Mouse (Mus musculus): ENCODE data around the gene Kcnk5.

The Kcnk5 gene

DNA sequence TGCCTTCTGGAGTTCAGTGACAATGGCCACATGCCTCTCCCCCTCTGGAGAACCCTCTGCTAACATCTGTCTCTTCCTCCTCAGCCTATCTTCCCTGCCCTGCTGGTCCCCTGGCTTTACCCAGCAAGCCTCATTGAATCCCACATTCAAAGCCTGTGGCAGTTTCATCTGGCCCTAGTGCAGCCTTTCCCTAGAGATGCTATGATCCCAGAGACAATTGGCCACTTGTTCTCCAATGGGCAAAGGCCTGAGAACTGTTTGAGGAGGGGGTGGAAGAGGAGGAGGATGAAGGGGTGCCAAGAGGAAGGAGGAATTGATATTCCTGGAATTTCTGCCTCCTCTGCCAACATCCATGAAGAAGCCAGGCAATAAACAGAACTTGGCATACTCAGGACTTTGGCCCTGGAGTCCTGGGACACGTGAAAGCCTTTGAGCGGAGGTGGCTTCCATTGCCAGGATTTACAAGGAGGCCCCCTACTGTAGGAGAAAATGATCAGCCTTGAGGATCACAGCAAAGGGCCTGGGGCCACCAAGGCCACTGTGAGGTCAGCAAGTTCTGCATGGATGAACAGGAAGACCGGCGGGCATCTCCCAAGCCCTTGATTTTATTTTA lies 11.6 kb upstream of the Kcnk5 start:
- DNase-seq: no peak

DNA sequence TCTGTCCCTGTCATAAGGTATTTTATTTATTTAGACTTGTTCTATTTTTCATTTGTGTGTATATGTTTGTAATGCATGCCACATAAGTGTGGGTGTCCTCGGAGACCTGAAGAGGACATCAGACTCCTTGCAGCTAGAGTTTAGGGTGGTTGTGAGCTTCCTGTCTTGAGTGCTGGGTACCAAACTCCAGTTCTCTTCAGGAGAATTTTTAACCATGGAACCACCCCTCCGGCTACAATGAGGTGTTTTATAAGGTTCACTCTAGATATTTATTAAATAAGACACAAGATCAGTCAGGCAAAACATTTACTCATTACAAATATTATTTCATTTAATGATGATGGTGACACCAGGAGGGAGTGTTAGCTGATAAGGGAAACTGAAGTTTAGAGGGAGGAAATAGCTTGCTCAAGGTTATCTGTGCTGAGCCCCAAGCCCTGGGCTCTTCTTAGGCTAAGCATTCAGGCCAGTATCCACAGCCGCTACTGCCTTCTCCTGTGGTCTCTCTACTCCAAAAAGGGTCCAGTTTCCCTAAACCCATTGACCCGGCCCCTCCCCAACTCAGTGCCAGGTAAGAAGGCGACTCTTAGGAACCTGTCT lies 9.6 kb upstream of the Kcnk5 start:
- DNase-seq: no peak

DNA sequence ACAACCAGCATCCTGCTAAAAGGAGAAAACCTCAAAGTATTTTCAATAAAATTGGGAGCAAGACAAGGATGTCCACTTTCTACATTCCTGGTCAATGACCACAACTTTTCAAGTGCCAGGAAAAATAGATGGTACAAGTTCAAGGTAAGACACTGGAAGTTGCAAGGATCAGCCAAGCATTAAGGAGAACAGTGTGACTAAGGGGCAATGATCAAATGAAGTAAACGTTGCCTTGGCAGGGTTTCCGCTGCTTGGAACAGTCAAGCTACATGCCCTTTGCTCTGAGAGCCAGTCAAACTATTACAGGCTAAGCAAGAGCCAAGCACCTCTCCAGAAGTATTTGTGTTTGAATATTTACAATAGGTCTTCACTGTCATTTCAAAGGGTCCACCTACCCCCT lies 8.1 kb upstream of the Kcnk5 start:
- DNase-seq: no peak

DNA sequence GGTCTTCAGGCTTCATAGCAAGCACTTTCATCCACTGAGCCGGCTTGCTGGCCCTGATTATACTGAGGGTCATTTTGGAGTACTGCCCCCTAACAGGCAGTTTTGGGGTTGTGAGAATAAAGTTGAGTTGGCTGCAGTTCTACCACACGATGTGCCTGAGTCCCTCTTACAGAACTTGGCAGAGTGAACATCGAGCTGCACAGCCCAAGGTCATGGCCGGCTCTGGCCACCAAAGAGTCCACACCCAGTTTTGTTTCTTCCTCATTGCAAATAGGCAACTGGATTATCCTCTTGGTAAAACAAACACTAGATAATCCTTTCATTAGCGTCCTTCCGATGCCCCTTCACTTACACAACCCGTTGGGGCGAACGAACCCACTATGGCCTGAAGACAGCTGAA lies 3.8 kb upstream of the Kcnk5 start:
- DNase-seq: no peak

DNA sequence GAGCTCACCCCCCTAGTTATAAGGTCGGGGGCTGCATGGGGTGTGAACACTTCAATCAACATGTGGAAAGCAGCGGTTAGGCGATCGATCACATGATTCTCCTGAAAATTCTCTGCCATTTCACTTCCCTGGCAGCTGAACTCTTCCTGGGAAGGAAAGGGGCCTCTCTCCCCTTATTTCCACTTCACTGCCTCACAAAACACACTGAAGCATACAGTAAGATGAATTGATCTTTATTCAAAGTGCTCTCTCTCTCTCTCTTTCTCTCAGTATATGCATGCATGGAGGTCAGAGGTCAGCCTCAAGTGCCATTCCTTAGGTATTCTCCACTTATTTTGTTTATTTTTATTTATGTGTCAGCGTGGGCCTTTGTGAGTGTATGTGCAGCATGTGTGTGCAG lies 2.1 kb upstream of the Kcnk5 start:
- DNase-seq: no peak

DNA sequence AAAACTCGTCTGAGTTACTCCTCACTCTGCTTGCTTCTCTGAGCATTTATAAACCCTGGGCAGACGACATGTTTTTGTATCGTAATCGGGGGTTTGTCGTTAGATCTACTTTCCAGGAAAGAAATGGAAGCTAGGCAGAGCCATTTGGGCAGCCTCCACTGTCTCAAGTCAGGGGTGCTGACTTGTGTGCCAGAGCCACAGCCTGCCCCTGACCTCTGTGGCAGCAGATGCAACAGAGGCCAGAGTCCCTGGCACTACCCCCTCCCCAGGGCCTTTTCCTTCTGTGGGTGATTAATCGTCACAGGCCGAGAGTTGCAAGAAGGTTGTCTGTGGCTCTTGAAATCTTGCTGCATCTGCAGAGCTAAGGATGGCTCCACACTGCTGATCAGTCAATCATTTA lies 987 bp upstream of the Kcnk5 start:
- DNase-seq: no peak

DNA sequence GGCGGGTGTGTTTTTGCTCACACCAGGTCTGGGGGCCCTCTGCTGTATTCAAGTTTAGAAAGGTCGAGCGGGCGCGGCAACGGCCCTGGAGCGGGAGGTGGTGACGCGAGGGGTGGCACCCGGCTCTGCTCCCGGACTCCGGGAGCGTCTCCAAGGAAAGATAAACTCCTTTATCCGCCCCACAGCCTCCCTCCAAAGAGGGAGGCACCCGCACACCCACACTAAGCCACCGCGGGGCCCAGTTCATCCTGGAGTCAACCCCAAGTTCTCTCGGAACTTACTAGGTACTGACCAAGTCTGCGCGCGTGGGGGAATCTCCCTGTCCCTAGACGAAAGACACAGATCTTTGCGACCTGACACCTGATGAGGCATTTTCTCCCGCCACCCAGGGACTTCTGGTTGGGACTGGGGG lies 852 bp downstream of the Kcnk5 start:
- no peak for DNase-seq

DNA sequence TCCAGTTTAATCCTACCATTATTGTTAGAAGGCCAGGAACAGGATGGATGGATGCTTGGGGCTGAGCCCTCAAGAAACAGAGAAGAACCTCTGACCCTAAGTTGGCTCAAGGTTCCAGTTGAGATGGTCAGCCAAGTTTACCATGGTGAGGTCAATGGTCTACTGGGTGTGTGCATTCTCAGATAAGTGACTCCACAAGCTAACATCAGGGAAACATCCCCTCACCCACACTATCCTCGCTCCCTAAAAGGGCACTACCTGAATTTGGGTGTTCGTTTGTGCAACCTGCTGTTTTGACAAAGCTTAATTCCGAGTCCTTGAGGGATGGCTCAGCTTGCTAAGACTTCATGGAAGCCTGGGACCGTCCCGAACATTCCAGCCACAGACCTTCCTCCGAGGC lies 1.3 kb downstream of the Kcnk5 start:
- no peak for DNase-seq

DNA sequence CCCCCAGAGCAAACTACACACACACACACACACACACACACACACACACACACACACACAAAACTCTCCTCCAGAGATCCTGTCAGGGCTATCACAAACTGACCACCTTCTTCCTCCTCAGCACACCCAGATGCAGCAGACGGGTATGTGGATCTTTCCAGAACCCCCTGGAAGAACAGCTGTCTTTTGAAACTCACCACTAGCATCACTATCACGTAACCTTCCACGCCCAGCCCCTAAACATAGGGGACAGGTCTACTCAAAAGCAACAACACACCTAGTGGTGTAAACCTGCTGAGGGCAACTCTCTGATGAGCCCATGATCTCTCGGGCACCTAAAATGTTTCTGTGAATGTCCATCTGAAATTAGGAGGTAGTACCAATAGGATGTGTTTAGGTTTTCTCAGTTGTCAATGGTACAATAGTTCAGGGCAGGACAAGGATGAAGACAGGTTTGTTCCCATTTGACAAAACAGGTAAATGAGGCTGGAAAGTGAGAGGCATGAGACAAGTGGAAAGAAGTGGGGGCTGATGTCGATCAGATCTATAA lies 1.8 kb downstream of the Kcnk5 start:
- no peak for DNase-seq

DNA sequence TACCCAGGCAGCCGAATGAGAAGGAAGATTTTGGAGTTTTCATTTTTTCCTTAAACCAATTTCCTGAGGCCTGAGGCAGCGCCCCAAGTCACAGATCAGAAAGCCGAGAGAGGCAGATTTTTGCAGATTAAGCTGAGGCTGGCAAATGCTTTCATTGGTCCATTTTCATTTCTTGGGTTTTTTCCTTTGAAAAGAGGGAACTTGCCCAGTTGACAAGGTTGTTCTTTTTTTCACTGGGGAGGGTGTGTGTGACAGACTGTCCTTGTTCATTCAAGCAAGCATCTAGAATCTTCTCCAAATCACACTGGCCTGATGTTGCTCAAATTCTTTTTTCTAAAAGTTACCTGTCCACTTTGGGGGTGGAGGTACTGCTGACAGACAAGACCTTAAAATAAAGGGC lies 2.5 kb downstream of the Kcnk5 start:
- DNase-seq: no peak

DNA sequence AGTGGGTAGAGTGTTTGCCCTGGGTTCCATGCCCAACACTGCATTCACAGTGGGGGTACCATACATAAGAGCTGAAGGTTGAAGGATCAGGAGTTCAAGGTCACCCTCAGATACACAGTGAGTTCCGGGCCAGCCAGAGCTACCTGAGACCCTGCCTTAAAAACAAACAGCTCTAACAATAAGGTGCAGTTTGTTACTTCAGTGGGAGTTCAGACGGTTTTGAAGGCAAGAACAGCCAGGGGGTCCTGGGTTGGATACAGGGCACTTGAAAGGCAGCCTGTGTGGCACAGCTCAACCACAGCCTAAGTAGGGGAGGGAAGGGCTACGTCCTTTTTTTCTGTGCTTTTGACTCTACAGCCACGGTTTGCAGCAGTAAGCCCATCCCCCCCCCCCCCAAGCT lies 3.0 kb downstream of the Kcnk5 start:
- DNase-seq: no peak

DNA sequence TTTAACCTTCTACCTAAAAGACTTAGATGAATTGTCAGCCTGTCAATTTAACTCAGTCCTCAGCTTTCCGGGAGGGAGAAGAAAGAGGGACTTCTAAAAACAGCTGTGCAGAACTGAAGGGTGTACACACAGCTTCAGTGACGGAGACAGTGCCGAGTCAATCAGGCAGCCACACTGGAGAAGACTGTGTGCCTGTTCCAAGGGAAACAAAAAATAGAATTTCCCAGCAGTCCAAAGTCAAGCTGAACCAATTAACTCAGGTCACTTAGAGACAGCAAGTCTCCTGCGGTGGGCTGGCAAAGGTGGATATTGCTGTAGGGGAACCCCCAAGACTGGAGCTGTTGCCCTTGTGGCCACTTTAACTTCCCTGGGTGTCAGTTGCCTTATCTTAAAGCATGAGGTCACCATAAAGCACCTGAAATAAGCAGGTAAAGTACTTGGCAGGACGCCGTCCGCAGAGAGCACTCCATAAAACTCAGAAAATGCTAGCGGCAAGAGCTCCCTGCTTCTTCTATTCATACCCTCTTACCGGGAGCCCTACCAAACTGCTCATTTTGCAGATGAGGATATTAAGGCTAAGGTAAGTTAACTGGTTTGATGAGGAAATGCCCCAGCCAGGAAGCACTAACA lies 4.0 kb downstream of the Kcnk5 start:
- no peak for DNase-seq

DNA sequence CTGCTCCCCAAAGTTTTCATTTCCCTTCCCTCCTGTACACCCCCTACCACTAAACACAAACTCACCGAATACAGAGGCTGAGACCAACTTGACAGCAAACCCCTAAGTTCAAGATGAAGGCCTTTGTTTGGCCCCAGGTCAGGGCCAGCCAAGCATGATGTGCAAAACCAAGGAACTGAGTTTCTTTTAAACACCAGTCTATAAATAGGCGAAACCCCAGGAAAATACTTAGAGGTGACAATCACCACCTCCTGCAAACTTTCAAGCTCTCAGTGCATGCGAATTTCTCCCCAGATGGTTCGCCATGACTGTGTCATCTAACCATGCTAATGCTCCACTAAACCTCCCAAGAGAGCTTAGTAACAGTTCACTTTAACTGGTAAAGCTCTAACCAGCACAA lies 5.9 kb downstream of the Kcnk5 start:
- DNase-seq: no peak

DNA sequence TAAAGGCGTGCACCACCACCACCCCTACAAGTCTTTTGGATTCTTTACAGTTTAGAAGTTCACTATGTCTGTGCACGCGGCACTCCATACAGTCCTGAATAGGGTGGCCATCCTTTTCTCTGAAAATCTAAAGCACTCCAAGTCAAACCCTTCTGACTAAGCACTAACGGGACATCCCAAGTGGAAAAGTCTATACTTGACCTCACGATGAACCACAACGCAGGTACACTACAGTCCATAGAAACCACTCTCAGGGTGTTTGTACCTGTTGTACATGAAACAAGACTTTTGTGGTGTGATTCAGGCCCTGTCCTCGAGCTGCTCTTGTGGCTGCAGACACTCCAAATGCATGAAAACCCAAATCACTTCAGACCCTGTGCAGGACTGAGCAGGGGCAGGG lies 6.5 kb downstream of the Kcnk5 start:
- DNase-seq: no peak

DNA sequence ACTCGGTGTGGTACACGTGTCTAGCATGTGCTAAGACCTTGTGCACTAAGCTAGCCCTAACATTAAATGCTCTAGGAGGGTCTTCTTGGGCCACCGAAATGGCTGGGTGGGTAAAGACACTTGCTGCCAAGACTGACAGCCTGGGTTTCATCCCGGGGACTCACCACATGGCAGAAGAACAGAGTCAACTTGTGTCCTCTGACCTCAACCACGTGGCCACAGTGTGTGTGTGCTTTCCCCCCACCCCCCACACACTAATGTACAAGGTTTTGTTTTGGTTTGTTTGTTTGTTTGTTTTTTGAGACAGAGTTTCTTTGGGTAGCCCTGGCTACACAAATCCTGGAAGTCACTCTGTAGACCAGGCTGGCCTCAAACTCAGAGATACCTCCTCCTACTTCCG lies 6.9 kb downstream of the Kcnk5 start:
- DNase-seq: no peak

DNA sequence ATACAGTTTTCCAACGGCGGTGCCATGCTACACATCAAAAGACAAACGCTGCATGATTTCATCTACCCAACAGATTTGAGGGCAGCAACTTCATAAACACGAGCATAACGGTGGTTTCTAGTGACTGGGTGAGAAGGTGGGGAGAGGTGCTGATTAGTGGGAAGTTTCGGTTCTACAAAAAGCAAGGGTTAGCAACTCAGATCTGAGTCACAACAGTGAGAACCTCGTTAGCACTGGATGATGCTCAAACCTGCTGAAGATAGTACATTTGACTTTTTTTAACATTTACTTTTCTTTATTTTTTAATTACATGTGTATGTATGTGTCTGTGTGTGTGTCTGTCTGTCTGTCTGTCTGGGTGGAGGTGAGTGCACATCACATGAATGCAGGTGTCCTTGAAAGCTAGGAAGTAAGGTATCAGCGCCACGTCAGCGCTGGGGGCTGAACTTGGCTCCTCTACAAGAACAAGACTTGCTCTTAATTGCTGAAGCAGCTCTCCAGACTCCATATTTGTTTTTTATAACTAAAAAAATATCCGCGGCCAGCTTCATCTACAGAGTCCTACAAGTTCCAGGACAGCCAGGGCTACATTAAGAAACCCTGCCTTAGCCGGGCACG lies 7.6 kb downstream of the Kcnk5 start:
- DNase-seq: no peak

DNA sequence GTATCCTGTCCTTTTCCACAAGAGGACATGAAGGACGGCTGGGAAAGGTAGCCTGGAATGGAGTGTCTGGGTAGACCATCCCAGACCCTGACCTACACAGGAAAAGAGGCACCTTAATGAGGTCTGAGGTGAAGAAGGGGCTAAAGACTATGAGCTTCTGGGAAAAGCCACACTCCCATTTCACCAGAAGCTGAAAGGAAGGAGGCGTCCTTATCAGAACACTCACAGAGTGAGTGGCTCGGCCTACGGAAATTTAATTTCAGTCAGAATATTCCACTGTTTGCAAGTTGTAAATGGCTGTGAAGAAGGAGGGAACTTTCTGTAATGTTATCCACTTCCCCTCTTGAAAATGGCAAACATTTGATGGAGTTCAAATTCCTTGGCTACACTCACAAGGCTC lies 8.7 kb downstream of the Kcnk5 start:
- no peak for DNase-seq

DNA sequence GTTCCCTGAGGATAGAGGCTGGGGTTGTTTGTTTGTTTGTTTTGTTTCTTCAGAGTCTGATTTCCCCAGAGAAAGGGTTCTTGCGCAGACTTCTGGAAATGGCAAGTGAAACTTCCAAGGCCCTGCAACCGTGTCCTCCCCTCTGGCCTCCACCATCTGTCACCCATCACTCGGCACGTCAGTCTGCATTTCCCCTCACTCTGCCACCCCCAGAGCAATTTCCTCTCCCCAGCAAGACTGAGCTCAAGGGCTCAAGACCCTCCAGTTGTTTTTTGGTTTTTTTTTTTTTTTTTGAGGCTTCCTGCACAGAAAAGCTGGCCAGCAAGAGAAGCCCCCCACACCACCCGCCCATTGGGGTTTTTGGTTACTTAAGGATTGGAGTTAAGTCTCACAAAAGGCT lies 9.1 kb downstream of the Kcnk5 start:
- DNase-seq: no peak

DNA sequence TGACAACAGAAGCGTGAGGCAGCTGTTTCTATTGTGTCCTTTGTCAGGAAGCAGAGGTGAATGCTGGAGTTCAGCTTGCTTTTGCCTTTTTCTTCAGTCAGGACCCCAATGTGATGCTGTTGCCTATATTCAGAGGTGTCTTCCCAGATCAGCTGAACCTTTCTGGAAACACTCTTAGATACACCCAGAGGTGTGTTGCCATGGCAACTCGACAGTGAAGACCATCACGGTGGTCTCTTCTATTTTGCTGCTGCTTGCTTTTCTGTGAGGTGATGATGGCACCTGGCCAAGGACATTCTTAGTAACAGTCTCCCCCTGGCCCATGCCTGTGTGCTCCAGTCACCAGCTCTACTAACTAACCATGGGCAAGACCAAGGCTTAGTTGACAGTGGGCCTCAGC lies 9.8 kb downstream of the Kcnk5 start:
- no peak for DNase-seq

DNA sequence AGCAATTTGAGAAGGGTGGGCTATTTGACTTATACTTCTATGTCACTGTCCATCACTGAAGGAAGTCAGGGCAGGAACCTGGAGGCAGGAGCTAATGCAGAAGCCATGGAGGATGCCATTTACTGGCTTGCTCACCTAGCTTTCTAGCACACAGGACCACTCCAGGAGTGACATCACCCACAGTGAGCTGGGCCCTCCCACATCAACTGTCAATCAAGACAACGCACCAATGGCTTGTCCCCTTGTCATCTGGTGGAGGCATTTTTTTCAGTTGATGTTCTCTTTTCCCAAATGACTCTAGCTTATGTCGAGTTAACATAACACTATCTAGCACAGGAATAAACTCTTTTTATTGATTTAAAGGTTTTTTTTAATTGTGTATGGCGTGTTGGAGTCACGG lies 12.4 kb downstream of the Kcnk5 start:
- DNase-seq: no peak

DNA sequence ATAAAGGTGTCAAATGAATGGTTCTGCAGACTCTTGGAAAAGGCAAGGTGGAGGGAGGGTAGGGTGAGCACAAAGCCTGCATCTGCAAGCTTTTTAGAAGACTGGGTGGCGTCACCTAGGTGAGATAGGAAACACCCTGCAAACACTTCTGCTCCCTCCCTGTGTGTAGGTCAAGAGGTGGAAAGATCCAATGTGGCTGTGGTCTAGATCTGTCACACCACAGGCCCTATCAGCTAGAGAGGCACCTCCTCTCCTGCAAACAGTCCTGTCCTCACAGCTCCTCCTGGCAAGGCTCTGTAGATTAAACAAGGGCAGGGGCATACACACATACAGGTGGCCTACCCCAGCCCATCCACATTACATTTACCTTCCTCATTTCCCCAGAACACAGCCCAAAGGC lies 13.1 kb downstream of the Kcnk5 start:
- no peak for DNase-seq

DNA sequence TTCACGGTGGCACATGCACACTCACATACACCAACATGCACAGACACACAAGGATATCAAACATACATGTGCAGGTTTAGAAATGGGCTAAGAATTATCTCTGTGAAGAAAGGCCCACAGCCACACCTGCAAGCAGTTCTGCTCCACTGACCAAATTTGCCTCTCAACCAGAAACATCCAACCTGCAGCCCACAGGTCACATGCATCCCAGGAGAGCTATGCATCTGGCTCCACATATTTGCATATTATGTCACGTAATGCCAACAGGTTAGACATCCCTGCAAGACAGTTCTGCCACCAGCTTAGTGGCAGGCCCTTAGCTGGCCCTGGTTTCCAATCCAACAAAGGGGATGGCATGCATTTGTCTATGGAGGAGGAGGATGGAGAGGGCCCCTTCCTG lies 13.6 kb downstream of the Kcnk5 start:
- DNase-seq: no peak

DNA sequence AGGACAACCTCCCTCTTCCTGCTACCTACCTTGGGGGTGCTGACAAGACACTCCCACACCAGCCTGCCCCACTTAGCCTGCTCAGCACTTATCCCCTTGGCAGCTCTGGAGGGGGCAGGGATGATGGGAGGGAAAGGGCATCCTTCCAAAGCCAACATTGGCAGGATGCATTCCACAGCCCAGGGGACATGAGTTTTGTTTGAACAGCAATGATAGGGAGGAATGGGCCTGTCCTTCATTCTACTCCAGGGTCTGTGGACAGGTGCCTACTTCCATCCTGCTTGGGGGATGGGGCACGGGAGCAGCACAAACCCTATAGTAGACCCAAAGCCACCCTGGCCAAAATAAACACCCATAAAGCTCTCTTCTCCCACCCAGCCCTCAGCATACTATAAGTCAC lies 16.2 kb downstream of the Kcnk5 start:
- DNase-seq: no peak

DNA sequence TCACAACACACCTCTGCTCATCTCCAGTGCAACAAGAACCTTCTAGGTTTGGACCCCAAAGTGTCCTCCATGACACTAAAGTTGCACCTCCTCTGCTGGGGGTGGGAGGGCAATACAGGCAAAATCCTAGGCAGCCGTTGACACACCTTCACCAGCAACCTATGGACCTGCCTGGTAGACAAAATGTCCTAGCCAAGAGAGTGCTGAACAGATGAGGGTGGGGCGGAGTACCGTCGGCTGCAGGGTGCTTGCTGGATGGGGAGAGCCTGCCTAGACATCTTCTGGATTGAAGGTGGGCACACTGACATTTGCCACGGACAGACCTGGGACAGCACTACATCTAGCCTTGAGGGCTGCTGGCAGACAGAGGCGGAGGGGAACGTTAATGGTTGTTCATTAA lies 17.2 kb downstream of the Kcnk5 start:
- no peak for DNase-seq
